Mouse (Mus musculus): ENCODE results near the gene Msmo1.

Msmo1 gene

DNA sequence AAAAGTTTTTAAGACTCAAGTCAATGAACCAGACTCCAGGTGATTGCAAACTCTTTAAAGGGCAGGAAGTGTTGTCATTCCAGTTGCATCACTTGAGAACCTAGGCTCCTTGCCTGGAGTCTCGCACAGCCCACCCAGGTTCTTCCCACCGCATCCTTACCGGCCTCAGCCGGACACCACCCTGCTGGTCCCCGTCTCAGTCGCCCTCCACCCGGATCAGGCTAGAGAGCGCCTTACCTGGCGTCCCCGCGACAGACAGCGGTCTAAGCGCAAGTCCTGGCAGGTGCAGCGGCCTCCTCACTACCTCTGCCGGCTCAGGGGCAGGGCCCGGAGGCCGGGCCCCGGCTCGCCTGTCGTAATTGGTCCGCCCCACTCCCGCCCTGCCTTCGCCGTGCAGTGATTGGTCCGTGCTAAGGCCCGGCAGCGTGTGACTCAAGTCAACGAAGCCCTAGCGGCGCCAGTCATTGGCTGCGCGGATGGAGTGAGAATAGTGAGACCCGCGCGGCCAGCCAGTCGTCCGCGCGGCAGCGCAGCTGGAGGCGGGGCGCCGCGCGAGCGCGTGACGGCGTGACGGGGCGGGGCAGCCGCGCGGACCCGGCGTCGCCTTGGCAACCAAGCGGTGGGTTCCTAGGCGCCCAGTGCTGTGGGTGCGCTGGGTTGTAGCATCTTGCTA, at the start of gene Msmo1:
TSS of gene Msmo1 (minus strand) at position 522 of the 673 bp plus-strand sequence.
- DNase-seq (ENCODE audit: low read depth, low spot score): peak; percentile 95

DNA sequence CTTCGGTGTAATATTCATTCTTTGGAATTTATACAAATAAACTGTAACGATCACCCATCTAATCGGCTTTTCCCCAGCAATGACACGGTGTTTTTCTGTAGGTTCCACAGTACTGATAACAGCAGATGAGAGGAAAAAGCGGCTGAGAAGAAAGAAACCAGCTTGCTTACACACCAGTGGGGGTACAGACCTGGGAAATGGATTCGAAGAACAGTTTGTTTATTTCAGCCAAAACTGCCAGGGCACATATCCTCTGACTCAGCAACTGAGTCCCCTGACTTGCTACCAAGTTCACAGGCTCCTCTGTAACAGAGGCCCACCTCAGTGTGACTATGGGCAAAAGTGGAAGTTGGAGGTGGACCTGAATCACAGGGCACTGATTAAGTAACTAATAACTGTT, 48.4 kb upstream of the Msmo1 start:
- no peak for DNase-seq (ENCODE audit: low read depth, low spot score)

DNA sequence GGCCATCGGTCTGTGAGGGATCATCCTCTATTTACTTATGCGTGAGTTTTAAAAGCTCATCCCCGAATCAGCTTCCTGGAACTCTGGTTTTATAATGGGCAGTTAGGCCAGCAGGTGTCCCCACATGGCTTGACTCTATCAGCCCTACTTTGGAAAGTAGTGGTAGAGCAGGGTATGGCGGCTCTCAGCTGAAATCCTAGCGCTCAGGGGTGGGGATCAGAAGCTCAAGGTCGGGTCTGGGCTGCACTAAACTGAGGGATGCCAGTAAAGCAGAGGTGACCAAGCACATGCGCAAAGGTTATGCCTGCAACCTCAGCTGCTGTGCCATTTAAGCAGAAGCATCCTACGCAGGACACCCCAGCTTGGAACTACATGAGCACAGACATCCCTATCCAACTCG, 44.3 kb upstream of the Msmo1 start:
- DNase-seq (ENCODE audit: low read depth, low spot score): no peak

DNA sequence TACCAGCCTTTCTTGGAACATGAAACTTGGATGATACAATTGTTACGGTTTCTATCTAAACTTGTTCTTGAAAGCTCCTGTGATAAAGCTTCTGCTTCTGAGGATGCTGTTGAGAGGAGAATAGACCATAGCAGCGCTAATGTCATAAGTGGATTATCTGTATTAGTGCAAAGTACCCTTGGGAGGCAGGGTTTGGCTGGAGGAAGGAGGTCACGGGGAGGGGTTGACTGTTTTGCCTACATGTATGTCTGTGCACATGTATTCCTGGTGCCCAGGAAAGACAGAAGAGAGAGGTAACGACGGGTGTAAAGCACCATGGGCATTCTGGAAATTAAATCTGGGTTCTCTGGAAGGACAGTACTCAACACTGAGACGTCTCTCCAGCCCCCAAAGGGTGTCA, 40.5 kb upstream of the Msmo1 start:
- DNase-seq (ENCODE audit: low read depth, low spot score): peak; percentile 56

DNA sequence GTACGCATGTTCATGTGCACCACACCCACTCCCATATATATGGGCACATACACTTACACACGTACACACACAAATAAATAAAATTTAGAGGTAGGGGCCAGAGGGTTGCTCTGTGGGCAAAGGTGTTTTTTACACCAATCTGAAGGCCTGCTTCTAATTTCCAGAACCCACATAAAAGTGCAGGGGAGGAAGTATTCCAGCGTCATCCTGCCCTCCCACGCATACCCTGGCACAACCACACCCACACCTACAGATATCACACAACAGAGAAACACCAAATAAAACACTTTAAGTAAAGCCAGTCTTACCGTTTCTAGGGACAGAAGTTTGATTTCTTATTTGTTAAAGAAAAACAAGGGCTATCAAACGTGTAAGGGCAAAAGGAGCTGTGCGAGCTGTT, 37.2 kb upstream of the Msmo1 start:
- DNase-seq (ENCODE audit: low read depth, low spot score): no peak

DNA sequence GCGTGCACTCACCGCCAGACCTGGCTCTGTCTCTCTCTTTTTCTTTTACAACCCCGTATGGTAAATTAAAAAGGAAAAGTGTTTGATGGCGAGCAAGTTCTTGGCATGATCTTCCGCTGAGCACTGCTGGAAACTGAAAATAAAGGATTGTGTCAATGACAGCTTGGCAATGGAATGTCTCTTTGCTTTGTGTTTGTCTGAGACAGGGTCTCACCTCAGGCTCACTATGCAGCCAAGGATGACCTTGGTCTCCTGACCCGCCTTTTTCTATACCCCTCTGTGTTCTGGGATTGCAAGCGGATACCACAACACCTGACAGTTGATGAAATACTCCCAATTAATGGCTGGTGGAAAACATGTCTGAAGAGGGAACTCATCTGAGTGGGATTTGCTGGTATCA, 36.0 kb upstream of the Msmo1 start:
- no peak for DNase-seq (ENCODE audit: low read depth, low spot score)

DNA sequence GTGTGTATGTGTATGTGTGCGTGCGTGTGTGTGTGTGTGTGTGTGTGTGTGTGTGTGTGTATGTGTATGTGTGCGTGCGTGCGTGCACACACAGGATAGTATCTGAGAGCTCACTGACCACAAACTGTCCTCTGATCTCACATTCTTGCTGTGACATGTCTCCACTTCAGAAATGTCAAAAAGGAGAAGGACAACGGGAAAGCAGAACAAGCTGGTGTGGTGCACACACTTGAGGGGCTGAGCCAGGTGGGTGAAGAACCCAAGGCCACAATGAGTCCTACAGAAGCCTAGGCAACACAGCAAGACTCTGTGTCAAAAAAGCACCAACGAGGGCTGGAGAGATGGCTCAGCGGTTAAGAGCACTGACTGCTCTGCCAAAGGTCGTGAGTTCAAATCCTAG, 35.1 kb upstream of the Msmo1 start:
- DNase-seq (ENCODE audit: low read depth, low spot score): no peak

DNA sequence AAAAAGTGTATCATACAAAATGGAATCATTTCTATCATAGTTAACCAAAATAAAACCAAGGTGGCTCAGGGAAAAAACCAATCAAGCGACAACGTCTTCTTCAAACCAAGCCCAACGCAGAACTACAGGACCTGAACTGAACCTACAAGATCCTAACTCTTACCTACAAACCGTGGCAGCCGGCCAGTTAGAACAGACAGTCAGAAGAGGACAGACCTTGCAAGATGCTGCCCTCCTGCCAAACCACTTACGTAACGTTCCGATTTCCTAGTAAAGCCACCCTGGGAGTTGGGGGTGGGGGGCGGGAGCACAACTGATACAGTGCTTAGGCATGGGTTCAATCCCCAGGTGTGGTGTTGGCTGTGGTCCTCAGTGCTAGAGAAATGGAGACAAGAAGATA, 33.5 kb upstream of the Msmo1 start:
- DNase-seq (ENCODE audit: low read depth, low spot score): no peak

DNA sequence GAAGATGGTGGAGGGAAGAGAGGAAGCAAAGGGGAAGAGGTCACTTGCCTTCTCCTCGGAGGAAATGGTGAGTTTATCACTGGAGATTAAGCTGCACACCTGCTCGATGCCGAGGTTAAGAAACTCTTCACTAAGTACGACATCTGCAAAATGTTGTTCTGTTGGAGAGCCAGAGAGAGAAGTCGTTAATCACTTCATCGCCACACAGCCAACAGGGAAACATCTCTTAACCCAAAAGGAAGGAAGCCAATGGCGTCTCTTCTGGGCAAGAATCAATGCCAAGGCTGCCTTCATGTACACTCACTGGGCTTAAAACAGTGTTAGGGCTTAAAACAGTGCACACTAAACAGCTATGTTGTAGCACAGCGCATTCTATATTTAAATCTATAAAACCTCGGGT, 30.5 kb upstream of the Msmo1 start:
- no peak for DNase-seq (ENCODE audit: low read depth, low spot score)

DNA sequence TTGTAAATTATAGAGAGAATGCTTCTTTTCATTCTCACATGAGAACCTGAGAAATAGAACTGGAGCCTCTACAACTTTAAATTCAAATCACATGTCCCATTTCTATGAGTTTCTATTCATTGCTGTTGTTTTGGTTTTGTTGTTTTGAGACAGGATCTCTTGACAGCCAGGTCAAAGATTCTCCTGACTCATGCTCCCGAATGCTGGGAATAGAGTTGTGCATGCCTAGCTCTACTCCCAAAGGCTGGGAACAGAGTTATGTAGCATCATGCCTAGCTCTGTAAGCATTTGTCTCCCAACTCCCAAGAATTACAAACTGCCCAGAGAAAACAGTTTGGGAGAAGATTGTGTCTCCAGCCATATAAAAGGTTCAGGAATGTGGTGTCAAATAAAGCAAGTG, 29.2 kb upstream of the Msmo1 start:
- no peak for DNase-seq (ENCODE audit: low read depth, low spot score)

DNA sequence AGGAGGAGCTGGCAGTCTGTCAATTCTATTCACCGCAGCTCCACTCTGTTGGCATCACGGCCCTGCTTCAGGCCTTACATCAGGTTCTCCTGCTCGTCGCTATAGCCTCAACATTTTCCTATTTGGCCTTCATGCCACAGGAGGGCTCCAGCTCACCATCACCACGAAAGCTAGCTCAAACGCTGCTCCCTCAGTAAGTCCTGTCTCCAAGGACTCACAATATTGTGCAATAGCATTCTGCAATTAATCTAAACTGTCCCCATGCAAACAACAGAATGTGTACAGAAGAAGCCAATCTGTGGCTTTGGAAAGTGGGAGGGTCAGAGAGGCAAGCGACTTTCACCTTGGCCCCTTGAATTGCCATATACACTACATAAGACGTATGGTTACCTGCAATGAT, 27.8 kb upstream of the Msmo1 start:
- DNase-seq (ENCODE audit: low read depth, low spot score): no peak

DNA sequence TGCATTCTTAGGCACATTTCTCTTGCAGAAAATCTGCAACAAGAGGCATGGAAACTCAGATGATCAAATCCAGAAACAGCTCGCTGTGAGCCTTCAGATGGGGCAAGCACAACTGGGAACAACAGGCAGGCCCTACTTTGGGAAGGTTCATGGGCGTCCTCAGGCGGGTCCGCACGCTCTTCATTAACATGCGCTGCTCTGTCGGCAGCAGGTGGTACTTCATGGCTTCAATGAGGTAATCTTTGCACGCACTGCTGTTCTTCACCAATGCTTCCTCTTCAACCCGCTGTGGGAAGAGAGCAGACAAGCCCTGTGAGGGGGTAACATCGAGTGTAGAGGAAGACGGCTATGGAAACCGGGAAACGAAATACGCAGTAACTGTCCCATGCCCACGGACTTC, 24.4 kb upstream of the Msmo1 start:
- no peak for DNase-seq (ENCODE audit: low read depth, low spot score)

DNA sequence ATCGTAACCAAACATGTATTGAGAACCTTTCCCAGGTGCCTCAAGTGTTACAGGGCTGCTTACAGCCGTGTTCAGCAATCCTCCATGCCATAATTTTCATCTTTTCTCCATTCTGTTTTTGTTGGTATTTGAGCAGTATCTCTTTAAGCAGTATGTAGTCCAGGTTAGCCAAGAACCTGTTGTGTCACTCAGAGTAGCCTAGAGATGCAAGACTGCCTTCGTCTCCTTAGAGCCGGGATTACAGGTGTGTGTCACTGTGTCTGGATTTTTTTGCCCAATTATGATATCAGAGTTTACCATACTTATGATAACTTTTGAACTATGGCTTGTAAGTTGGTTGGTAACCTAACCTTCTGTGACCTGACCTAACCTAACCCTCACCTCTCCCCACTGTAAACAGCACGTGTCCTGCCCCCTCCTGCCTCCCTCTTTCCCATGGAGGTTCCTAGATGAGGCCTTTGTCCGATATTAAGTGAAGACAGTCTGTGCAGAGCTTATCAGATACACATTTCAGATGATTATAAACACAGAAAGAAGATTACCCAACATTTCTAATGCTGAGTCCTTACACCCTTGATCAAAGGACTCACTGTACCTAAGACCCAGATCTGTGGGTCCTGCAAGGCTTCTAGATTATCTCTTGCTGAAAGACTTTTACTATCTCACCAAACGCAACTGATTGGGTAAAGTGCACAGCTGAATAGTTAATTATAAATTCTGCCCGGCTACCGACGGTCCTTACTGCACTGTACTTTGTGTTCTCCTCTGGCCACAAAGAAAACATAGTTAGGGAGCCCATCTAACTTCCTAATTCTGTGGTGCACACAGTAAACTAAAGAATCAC, 12.8 kb upstream of the Msmo1 start:
- no peak for DNase-seq (ENCODE audit: low read depth, low spot score)

DNA sequence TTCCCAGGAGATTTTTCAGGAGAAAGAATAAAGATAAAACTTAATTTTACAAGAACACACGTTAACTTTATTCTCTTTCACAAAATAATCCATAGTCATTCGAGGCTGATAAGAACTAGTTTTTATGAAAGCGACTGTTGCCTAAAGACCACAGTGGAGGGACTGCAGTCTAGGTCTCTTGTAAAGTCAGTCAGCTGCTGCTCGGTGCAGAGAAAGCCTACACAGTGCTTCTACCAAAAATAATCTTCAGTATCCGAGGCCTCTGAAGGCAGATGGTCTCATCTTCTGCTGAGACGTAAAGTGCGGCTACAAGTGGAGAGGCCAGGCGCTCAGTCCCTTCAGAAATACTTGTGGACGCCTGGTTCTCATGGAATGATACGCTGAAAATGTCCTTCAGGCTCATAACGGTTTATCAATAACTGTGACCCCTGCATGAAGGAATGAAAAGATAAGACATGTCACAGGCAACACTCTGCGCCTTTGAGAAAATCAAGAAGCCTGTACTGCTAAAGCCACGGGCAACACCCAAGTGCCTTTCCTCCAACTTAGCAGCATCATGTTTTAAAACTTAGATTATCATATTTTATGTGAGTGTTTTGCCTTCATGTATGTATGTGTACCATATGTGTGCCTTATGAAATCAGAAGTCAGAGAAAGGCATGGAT, 7.1 kb upstream of the Msmo1 start:
- DNase-seq (ENCODE audit: low read depth, low spot score): no peak

DNA sequence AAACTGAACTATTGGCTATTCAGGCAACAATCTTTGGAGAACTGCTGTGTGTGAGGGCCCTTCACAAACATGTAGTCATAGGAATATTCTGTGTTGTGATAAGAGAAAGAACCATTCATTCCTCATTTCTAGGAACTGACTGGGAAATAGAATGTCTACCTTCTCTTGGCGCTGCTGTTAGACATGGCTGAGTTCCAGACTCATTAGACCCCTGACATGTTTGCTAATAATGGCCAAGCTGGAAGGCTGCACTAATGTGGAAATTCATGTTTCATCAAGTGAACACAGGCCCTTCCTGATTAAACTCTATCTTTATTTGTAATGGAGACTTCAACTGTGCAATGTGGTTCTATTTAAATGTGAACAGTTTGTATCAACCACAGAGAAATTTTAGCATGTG, 5.3 kb upstream of the Msmo1 start:
- DNase-seq (ENCODE audit: low read depth, low spot score): peak; percentile 4

DNA sequence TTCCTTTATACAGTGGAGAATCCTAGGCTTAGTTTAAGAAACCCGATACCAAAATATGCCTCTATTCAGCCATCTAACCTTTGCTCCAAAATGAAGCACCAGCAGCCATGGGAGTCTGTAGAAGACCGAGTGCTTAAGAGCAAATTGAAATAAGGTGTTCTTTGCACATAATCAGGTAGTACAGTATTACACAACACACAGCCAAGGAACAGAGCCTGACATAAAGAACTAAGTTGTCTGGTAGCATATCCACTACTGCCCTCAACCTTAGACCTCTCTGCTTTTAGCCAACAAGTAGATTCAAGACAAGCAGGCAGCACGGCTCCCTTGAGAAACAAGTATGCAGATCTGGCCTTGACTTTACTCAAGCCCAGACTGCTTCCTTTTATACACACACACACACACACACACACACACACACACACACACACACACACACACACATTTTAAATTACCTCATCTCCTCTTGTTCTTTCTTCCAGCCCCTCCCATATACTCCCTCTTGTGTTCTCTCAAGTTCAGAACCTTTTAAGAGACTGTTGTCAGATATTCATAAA, 3.3 kb upstream of the Msmo1 start:
- no peak for DNase-seq (ENCODE audit: low read depth, low spot score)

DNA sequence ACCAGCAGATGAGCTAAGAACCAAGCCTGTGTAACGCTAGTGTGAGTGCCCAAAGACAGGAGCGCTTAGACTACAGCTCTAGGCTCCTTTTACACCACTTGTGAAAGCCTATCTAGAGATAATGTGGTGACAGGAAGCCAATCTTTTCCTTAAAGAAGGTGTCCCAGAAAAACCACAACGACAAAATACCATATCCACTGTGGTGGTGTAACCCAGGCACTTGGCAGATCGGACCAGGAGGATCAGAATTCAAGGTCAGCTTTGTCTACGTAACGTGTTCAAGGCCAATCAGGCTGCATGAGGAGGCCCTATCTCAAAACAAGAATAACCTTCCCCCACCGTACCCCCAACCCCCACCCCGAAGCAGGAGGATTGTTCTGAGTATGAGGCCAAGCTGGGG, 1.6 kb upstream of the Msmo1 start:
- DNase-seq (ENCODE audit: low read depth, low spot score): no peak

DNA sequence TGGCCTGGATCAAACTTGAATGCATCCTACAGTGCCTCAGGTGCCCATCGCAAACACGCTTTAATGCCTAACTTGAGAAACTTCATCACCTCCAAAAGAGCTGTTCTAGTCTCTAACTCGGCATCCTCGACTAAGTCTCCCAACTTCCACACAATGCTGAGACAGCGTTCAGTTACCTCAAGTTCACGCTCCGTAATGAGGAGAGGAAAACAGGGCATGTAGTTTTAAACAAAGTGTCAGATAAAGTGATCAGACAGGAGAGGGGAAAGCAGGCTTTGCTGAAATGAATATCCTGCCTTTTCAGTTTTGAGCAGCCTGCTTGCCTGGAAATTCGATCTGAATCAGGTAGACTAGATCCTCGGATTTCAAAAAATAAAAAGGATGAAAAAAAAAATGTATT, 996 bp downstream of the Msmo1 start:
- DNase-seq (ENCODE audit: low read depth, low spot score): no peak

DNA sequence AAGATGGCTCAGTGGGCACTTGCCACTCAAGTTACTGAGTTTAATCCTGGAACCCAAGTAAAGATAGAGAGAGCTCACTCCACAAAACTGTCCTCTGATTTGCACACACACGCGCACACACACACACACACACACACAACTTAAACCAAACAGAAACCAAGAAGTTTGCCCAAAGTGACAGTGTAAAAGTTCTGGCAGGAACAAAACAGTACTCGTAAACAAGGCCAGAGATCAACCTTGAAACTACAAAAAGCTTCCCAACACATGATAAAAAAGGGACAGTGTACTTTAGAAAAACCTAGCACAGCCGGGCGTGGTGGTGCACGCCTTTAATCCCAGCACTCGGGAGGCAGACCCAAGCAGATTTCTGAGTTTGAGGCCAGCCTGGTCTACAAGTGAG, 5.4 kb downstream of the Msmo1 start:
- DNase-seq (ENCODE audit: low read depth, low spot score): no peak

DNA sequence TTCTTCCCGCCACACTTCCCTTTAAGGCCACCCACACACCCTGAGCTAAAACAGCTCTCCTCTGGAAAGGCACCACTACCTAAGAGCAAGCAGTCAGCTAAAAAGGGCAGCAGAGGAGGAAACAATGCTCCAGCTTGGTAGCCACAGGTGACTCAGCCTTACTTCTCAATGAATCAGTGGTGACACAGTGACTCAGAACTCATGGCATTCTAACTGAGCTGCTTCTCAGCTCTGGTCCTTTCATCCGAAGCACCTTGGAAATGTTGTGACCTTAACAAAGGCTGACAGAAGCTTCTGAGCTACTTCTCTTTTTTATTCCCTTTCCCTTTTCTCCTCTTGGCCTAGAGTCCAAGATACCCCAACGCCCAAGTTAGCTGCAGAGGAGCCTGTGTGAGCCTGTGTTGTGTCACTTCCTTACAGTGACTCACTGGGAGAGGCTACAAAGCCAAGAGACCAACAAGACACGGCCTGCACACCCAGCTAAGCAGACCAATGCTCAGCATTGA, 7.3 kb downstream of the Msmo1 start:
- no peak for DNase-seq (ENCODE audit: low read depth, low spot score)

DNA sequence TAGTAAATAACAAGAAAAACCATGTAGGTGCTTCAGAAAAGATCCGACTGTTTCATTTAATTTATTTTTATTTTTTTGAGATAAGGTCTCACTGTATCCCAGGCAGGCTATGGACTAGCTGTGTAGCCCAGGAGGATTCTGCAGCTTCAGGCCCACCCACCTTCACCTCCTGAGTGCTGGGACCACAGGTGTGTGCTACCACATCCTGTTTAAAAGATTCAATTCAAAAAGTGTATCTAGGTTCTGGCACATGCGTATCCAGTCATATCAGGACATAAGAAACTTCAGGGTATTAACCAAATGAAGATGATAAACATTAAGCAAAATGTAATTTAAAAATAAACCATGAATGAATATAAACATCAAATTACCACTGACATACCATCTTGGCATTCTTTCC, 10.4 kb downstream of the Msmo1 start:
- DNase-seq (ENCODE audit: low read depth, low spot score): no peak

DNA sequence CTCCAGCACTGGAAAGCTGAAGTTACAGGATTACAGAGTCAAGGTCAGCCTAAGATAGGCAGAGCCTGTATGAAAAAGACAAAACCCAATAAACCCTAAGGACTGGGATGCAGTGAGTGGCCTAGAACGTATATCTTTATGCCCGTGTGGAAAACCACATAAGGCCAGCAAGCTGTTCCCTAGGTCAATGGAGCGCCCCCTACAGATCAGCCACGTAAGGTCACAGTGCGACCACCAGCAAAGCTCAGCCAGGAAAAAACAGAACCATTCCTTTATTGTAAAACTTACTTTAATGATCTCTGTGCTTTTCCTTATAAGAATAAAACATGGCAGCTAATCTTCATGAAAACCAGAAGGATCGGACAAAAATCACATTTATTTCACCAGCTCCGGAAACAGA, 15.7 kb downstream of the Msmo1 start:
- no peak for DNase-seq (ENCODE audit: low read depth, low spot score)

Data from retina, postnatal 7 days (tissue).